Mouse (Mus musculus): Measurements from ENCODE around the gene Ednra. TPM values are rescaled to one million over a fixed set of nuclear protein-coding genes. Genes with fewer than 3 reads are reported as not detected.

Ednra gene
- polyA plus RNA-seq, 1 experiment from 2014 or later: 3.2 TPM

GRCm38 (mm10) chr8:77742395-77742794, 18.1 kb upstream of the Ednra start:
- WGBS (ENCODE audit: insufficient replicate concordance): 38% methylated on average over 3 of the region's 3 CpGs
- no peak overlapping the region for H3K27ac ChIP-seq (ENCODE audit: low read depth)
- H3K4me2 ChIP-seq (ENCODE audit: low read depth, low read length): no peak overlapping the region
- no peaks in the 10 kb centered on the region for H3K27me3 ChIP-seq (ENCODE audit: insufficient read depth, low read length)
- no peaks in the 10 kb centered on the region for H3K4me1 ChIP-seq (ENCODE audit: insufficient read depth)
- DNase-seq (no peak), ATAC-seq (no peak)
- TF ChIP-seq EP300 (IDR thresholded peaks at IDR 0.05; ENCODE audit: low read depth) (no peak), CTCF (IDR thresholded peaks at IDR 0.05; ENCODE audit: low read depth) (no peak)
- H3K36me3 ChIP-seq (replicated peaks; ENCODE audit: insufficient read depth, low read length): no peaks in the 10 kb centered on the region
- no peak overlapping the region for H3K9ac ChIP-seq (replicated peaks)
- H3K4me3 ChIP-seq (ENCODE audit: low read depth, low read length): no peak overlapping the region
- H3K9me3 ChIP-seq (ENCODE audit: low read length): no peaks in the 10 kb centered on the region

GRCm38 (mm10) chr8:77741050-77741777, 16.9 kb upstream of the Ednra start:
- TF ChIP-seq EP300 (IDR thresholded peaks at IDR 0.05; ENCODE audit: low read depth): no peak
- TF ChIP-seq CTCF (IDR thresholded peaks at IDR 0.05; ENCODE audit: low read depth): no peak
- H3K4me1 ChIP-seq (ENCODE audit: insufficient read depth): no peaks in the 10 kb centered on the region
- no peak overlapping the region for H3K27ac ChIP-seq (ENCODE audit: low read depth)
- no peak for DNase-seq
- no peak overlapping the region for H3K4me3 ChIP-seq (ENCODE audit: low read depth, low read length)
- WGBS (ENCODE audit: insufficient replicate concordance): 66% methylated on average over 6 of the region's 6 CpGs
- no peaks in the 10 kb centered on the region for H3K27me3 ChIP-seq (ENCODE audit: insufficient read depth, low read length)
- no peaks in the 10 kb centered on the region for H3K36me3 ChIP-seq (replicated peaks; ENCODE audit: insufficient read depth, low read length)
- no peak overlapping the region for H3K9ac ChIP-seq (replicated peaks)
- H3K4me2 ChIP-seq (ENCODE audit: low read depth, low read length): no peak overlapping the region
- no peak for ATAC-seq
- no peaks in the 10 kb centered on the region for H3K9me3 ChIP-seq (ENCODE audit: low read length)

- DNase-seq (no peak), ATAC-seq (no peak)
- H3K4me2 ChIP-seq (ENCODE audit: low read depth, low read length): no peak overlapping the region
- no peaks in the 10 kb centered on the region for H3K36me3 ChIP-seq (replicated peaks; ENCODE audit: insufficient read depth, low read length)
- no peaks in the 10 kb centered on the region for H3K27me3 ChIP-seq (ENCODE audit: insufficient read depth, low read length)
- no peak overlapping the region for H3K27ac ChIP-seq (ENCODE audit: low read depth)
- H3K4me1 ChIP-seq (ENCODE audit: insufficient read depth): no peaks in the 10 kb centered on the region
- H3K4me3 ChIP-seq (ENCODE audit: low read depth, low read length): no peak overlapping the region
- WGBS (ENCODE audit: insufficient replicate concordance): 84% methylated on average over 6 of the region's 6 CpGs
- no peak overlapping the region for H3K9ac ChIP-seq (replicated peaks)
- H3K9me3 ChIP-seq (ENCODE audit: low read length): no peaks in the 10 kb centered on the region
- no peak for TF ChIP-seq EP300 (IDR thresholded peaks at IDR 0.05; ENCODE audit: low read depth)
- no peak for TF ChIP-seq CTCF (IDR thresholded peaks at IDR 0.05; ENCODE audit: low read depth)
Measured at GRCm38 (mm10) chr8:77738419-77738818, 14.2 kb upstream of the Ednra start.

- Histone ChIP-seq H3K4me1 (ENCODE audit: insufficient read depth) (no peaks in the 10 kb centered on the region), H3K4me2 (ENCODE audit: low read depth, low read length) (no peak overlapping the region), H3K27ac (ENCODE audit: low read depth) (no peak overlapping the region), H3K27me3 (ENCODE audit: insufficient read depth, low read length) (no peaks in the 10 kb centered on the region), H3K9ac (replicated peaks) (no peak overlapping the region), H3K36me3 (replicated peaks; ENCODE audit: insufficient read depth, low read length) (no peaks in the 10 kb centered on the region), H3K9me3 (ENCODE audit: low read length) (peaks cover 3% of the 10 kb centered on the region; the same call in 1 of the 2 replicates), H3K4me3 (ENCODE audit: low read depth, low read length) (no peak overlapping the region)
- DNase-seq: no peak
- TF ChIP-seq CTCF (IDR thresholded peaks at IDR 0.05; ENCODE audit: low read depth): no peak
- TF ChIP-seq EP300 (IDR thresholded peaks at IDR 0.05; ENCODE audit: low read depth): no peak
- no peak for ATAC-seq
- WGBS (ENCODE audit: insufficient replicate concordance): 57% methylated on average over 9 of the region's 9 CpGs
Measured at GRCm38 (mm10) chr8:77737327-77737726, 13.1 kb upstream of the Ednra start.

- H3K4me2 ChIP-seq (ENCODE audit: low read depth, low read length): no peak overlapping the region
Measured at GRCm38 (mm10) chr8:77733792-77734191, 9.5 kb upstream of the Ednra start.

GRCm38 (mm10) chr8:77732964-77733363, 8.7 kb upstream of the Ednra start:
- Histone ChIP-seq H3K4me3 (ENCODE audit: low read depth, low read length) (no peak overlapping the region), H3K9me3 (ENCODE audit: low read length) (peaks cover 3% of the 10 kb centered on the region; the same call in 1 of the 2 replicates), H3K9ac (replicated peaks) (no peak overlapping the region), H3K27me3 (ENCODE audit: insufficient read depth, low read length) (no peaks in the 10 kb centered on the region), H3K4me1 (ENCODE audit: insufficient read depth) (no peaks in the 10 kb centered on the region), H3K27ac (ENCODE audit: low read depth) (no peak overlapping the region), H3K4me2 (ENCODE audit: low read depth, low read length) (no peak overlapping the region), H3K36me3 (replicated peaks; ENCODE audit: insufficient read depth, low read length) (no peaks in the 10 kb centered on the region)
- ATAC-seq (no peak), DNase-seq (no peak)
- 53% methylated on average over 3 of the region's 3 CpGs for WGBS (ENCODE audit: insufficient replicate concordance)
- TF ChIP-seq CTCF (IDR thresholded peaks at IDR 0.05; ENCODE audit: low read depth) (no peak), EP300 (IDR thresholded peaks at IDR 0.05; ENCODE audit: low read depth) (no peak)

More at GRCm38 (mm10) chr8:77733792-77734191, 9.5 kb upstream of the Ednra start:
- Histone ChIP-seq H3K4me1 (ENCODE audit: insufficient read depth) (no peaks in the 10 kb centered on the region), H3K9ac (replicated peaks) (no peak overlapping the region), H3K4me3 (ENCODE audit: low read depth, low read length) (no peak overlapping the region), H3K27ac (ENCODE audit: low read depth) (no peak overlapping the region), H3K27me3 (ENCODE audit: insufficient read depth, low read length) (no peaks in the 10 kb centered on the region), H3K9me3 (ENCODE audit: low read length) (peaks cover 3% of the 10 kb centered on the region; the same call in 1 of the 2 replicates), H3K36me3 (replicated peaks; ENCODE audit: insufficient read depth, low read length) (no peaks in the 10 kb centered on the region)
- 75% methylated on average over 2 of the region's 2 CpGs for WGBS (ENCODE audit: insufficient replicate concordance)
- DNase-seq: no peak
- ATAC-seq: no peak
- no peak for TF ChIP-seq EP300 (IDR thresholded peaks at IDR 0.05; ENCODE audit: low read depth)
- TF ChIP-seq CTCF (IDR thresholded peaks at IDR 0.05; ENCODE audit: low read depth): no peak
